Mouse (Mus musculus): ENCODE data around the gene Ppat. TPM values are rescaled to one million over a fixed set of nuclear protein-coding genes. Genes with fewer than 3 reads are reported as not detected.
"Not testable (repeated sequence)": the region's sequence is repeated elsewhere in the genome, so short reads cannot be mapped to it uniquely, and the experiment has no call there.

Ppat gene
- total RNA-seq (2021): 10 to 100 TPM; 17.4 to 19.3 TPM

- intact Hi-C loops (cut with DNase I): loop anchor here (1.0 to 2.0 kb wide), 2 partner anchors 46 to 363 kb away; partner anchors contain the start of genes Aasdh and Cep135
- DNase-seq (ENCODE audit: low spot score in 2 of 2): peak; percentile 97 to 98
Observed at GRCm38 (mm10) chr5:76951106-76952027, at the start of gene Ppat, which contains the start of gene Paics. TSS of gene Ppat (minus strand) at chr5:76951578. TSS of gene Paics (plus strand) at chr5:76951307.

GRCm38 (mm10) chr5:76998416-76998815, 47.0 kb upstream of the Ppat start:
- DNase-seq (ENCODE audit: low spot score in 2 of 2): peak; percentile 35 to 62

GRCm38 (mm10) chr5:76993174-76993814, 41.9 kb upstream of the Ppat start:
- intact Hi-C loops (cut with DNase I): no loop called here
- DNase-seq (ENCODE audit: low spot score in 2 of 2): no peak

More at GRCm38 (mm10) chr5:76998416-76998815, 47.0 kb upstream of the Ppat start:
- intact Hi-C loops (cut with DNase I): loop anchor here (1.0 to 5.0 kb wide), 4 partner anchors 64 to 231 kb away; no protein-coding TSS in a partner anchor

- intact Hi-C loops (cut with DNase I): no loop called here
- DNase-seq (ENCODE audit: low spot score in 2 of 2): no peak
Observed at GRCm38 (mm10) chr5:76990789-76991188, 39.4 kb upstream of the Ppat start.

GRCm38 (mm10) chr5:76984015-76984414, 32.6 kb upstream of the Ppat start:
- no peak for DNase-seq (ENCODE audit: low spot score in 2 of 2)
- intact Hi-C loops (cut with DNase I): loop anchor here (10.0 kb wide), 1 partner anchor 341 kb away; no protein-coding TSS in a partner anchor

GRCm38 (mm10) chr5:76975736-76976135, 24.4 kb upstream of the Ppat start:
- DNase-seq (ENCODE audit: low spot score in 2 of 2): no peak
- intact Hi-C loops (cut with DNase I): loop anchor here (2.0 kb wide), 1 partner anchor 71 kb away; the partner anchor contains the start of gene Aasdh

- peak; percentile 77 to 87 for DNase-seq (ENCODE audit: low spot score in 2 of 2)
- intact Hi-C loops (cut with DNase I): loop anchor here (2.0 kb wide), 1 partner anchor 70 kb away; the partner anchor contains the start of gene Aasdh
Observed at GRCm38 (mm10) chr5:76974554-76975285, 23.3 kb upstream of the Ppat start, which contains the start of gene Srp72. TSS of gene Srp72 (plus strand) at chr5:76974683.

GRCm38 (mm10) chr5:76974207-76974553, 22.8 kb upstream of the Ppat start:
- intact Hi-C loops (cut with DNase I): loop anchor here (2.0 kb wide), 1 partner anchor 69 kb away; the partner anchor contains the start of gene Aasdh
- no peak for DNase-seq (ENCODE audit: low spot score in 2 of 2)

GRCm38 (mm10) chr5:76973488-76973887, 22.1 kb upstream of the Ppat start:
- intact Hi-C loops (cut with DNase I): no loop called here
- DNase-seq (ENCODE audit: low spot score in 2 of 2): no peak

GRCm38 (mm10) chr5:76971115-76971514, 19.7 kb upstream of the Ppat start:
- intact Hi-C loops (cut with DNase I); DNase-seq (ENCODE audit: low spot score in 2 of 2): not testable (repeated sequence)

GRCm38 (mm10) chr5:76969250-76969649, 17.9 kb upstream of the Ppat start:
- DNase-seq (ENCODE audit: low spot score in 2 of 2): no peak
- intact Hi-C loops (cut with DNase I): no loop called here

- DNase-seq (ENCODE audit: low spot score in 2 of 2): no peak
- intact Hi-C loops (cut with DNase I): no loop called here
Observed at GRCm38 (mm10) chr5:76964651-76965050, 13.3 kb upstream of the Ppat start.

GRCm38 (mm10) chr5:76962545-76962944, 11.2 kb upstream of the Ppat start:
- DNase-seq (ENCODE audit: low spot score in 2 of 2): no peak
- intact Hi-C loops (cut with DNase I): no loop called here

- DNase-seq (ENCODE audit: low spot score in 2 of 2): no peak
- intact Hi-C loops (cut with DNase I): no loop called here
Observed at GRCm38 (mm10) chr5:76959587-76959986, 8.2 kb upstream of the Ppat start.

- intact Hi-C loops (cut with DNase I): no loop called here
Observed at GRCm38 (mm10) chr5:76957954-76958353, 6.6 kb upstream of the Ppat start.

GRCm38 (mm10) chr5:76955474-76955873, 4.1 kb upstream of the Ppat start:
- no peak for DNase-seq (ENCODE audit: low spot score in 2 of 2)
- intact Hi-C loops (cut with DNase I): no loop called here

More at GRCm38 (mm10) chr5:76957954-76958353, 6.6 kb upstream of the Ppat start:
- DNase-seq (ENCODE audit: low spot score in 2 of 2): no peak

GRCm38 (mm10) chr5:76954271-76954900, 3.0 kb upstream of the Ppat start:
- intact Hi-C loops (cut with DNase I): no loop called here
- no peak for DNase-seq (ENCODE audit: low spot score in 2 of 2)

- intact Hi-C loops (cut with DNase I): no loop called here
- no peak for DNase-seq (ENCODE audit: low spot score in 2 of 2)
Observed at GRCm38 (mm10) chr5:76953794-76954193, 2.4 kb upstream of the Ppat start.

All from left cerebral cortex, postnatal 25 days (tissue).